Mouse (Mus musculus): ENCODE measurements around the gene Fitm2. TPM values are rescaled to one million over a fixed set of nuclear protein-coding genes. Genes with fewer than 3 reads are reported as not detected.

Fitm2 gene
- polyA plus RNA-seq, 1 experiment = 10.5 TPM

GRCm38 (mm10) chr2:163489725-163490291 is 17.4 kb upstream of the Fitm2 start:
- Histone ChIP-seq H3K27ac (ENCODE audit: insufficient read depth, low read length) (no peak overlapping the region), H3K4me3 (ENCODE audit: insufficient read depth, low read length) (no peak overlapping the region), H3K4me1 (ENCODE audit: control insufficient read depth, insufficient read depth, low read length) (0 out of 2 replicates have a peak, but pooled peaks cover 4% of the 10 kb centered on the region)
- no peak for TF ChIP-seq CTCF (IDR thresholded peaks at IDR 0.05; ENCODE audit: borderline replicate concordance, insufficient read depth, low read length)
- TF ChIP-seq POLR2A (IDR thresholded peaks at IDR 0.05; ENCODE audit: low read depth, low read length) = no peak

GRCm38 (mm10) chr2:163487360-163487759 is 14.9 kb upstream of the Fitm2 start:
- H3K4me3 ChIP-seq (ENCODE audit: insufficient read depth, low read length) = no peak overlapping the region
- no peaks in the 10 kb centered on the region for H3K4me1 ChIP-seq (ENCODE audit: control insufficient read depth, insufficient read depth, low read length)
- no peak overlapping the region for H3K27ac ChIP-seq (ENCODE audit: insufficient read depth, low read length)
- TF ChIP-seq CTCF (IDR thresholded peaks at IDR 0.05; ENCODE audit: borderline replicate concordance, insufficient read depth, low read length) = no peak
- TF ChIP-seq POLR2A (IDR thresholded peaks at IDR 0.05; ENCODE audit: low read depth, low read length) = no peak

GRCm38 (mm10) chr2:163481539-163482029 is 9.2 kb upstream of the Fitm2 start:
- H3K4me3 ChIP-seq (ENCODE audit: insufficient read depth, low read length) = no peak overlapping the region
- H3K4me1 ChIP-seq (ENCODE audit: control insufficient read depth, insufficient read depth, low read length) = no peaks in the 10 kb centered on the region; the same call in 1 of the 2 replicates
- no peak overlapping the region for H3K27ac ChIP-seq (ENCODE audit: insufficient read depth, low read length)
- TF ChIP-seq POLR2A (IDR thresholded peaks at IDR 0.05; ENCODE audit: low read depth, low read length) = no peak

GRCm38 (mm10) chr2:163480191-163480825 is 7.9 kb upstream of the Fitm2 start:
- TF ChIP-seq CTCF (IDR thresholded peaks at IDR 0.05; ENCODE audit: borderline replicate concordance, insufficient read depth, low read length) (peak; percentile 15; the same call in 1 of the 2 replicates), POLR2A (IDR thresholded peaks at IDR 0.05; ENCODE audit: low read depth, low read length) (no peak)
- H3K4me3 ChIP-seq (ENCODE audit: insufficient read depth, low read length) = no peak overlapping the region
- H3K4me1 ChIP-seq (ENCODE audit: control insufficient read depth, insufficient read depth, low read length) = no peaks in the 10 kb centered on the region; the same call in 1 of the 2 replicates
- no peak overlapping the region for H3K27ac ChIP-seq (ENCODE audit: insufficient read depth, low read length)

GRCm38 (mm10) chr2:163471710-163472465 is 541 bp downstream of the Fitm2 start:
- peaks cover 5% of the 10 kb centered on the region for H3K4me1 ChIP-seq (ENCODE audit: control insufficient read depth, insufficient read depth, low read length)
- H3K27ac ChIP-seq (ENCODE audit: insufficient read depth, low read length) = no peak overlapping the region
- TF ChIP-seq POLR2A (IDR thresholded peaks at IDR 0.05; ENCODE audit: low read depth, low read length) = no peak
- no peak for TF ChIP-seq CTCF (IDR thresholded peaks at IDR 0.05; ENCODE audit: borderline replicate concordance, insufficient read depth, low read length)
- H3K4me3 ChIP-seq (ENCODE audit: insufficient read depth, low read length) = peak overlapping the region; percentile 77

GRCm38 (mm10) chr2:163471136-163471535 is 1.3 kb downstream of the Fitm2 start:
- Histone ChIP-seq H3K4me1 (ENCODE audit: control insufficient read depth, insufficient read depth, low read length) (peaks cover 5% of the 10 kb centered on the region), H3K27ac (ENCODE audit: insufficient read depth, low read length) (no peak overlapping the region), H3K4me3 (ENCODE audit: insufficient read depth, low read length) (0 out of 2 replicates have a peak overlapping the region, but pooled peaks have one; percentile 77)
- no peak for TF ChIP-seq POLR2A (IDR thresholded peaks at IDR 0.05; ENCODE audit: low read depth, low read length)

GRCm38 (mm10) chr2:163469711-163470110 is 2.7 kb downstream of the Fitm2 start:
- H3K4me3 ChIP-seq (ENCODE audit: insufficient read depth, low read length) = no peak overlapping the region
- H3K27ac ChIP-seq (ENCODE audit: insufficient read depth, low read length) = no peak overlapping the region
- peaks cover 5% of the 10 kb centered on the region for H3K4me1 ChIP-seq (ENCODE audit: control insufficient read depth, insufficient read depth, low read length)
- TF ChIP-seq POLR2A (IDR thresholded peaks at IDR 0.05; ENCODE audit: low read depth, low read length) (no peak), CTCF (IDR thresholded peaks at IDR 0.05; ENCODE audit: borderline replicate concordance, insufficient read depth, low read length) (no peak)

GRCm38 (mm10) chr2:163468866-163469265 is 3.6 kb downstream of the Fitm2 start:
- Histone ChIP-seq H3K4me3 (ENCODE audit: insufficient read depth, low read length) (no peak overlapping the region), H3K4me1 (ENCODE audit: control insufficient read depth, insufficient read depth, low read length) (peaks cover 9% of the 10 kb centered on the region), H3K27ac (ENCODE audit: insufficient read depth, low read length) (no peak overlapping the region)
- TF ChIP-seq CTCF (IDR thresholded peaks at IDR 0.05; ENCODE audit: borderline replicate concordance, insufficient read depth, low read length) = no peak
- no peak for TF ChIP-seq POLR2A (IDR thresholded peaks at IDR 0.05; ENCODE audit: low read depth, low read length)

- TF ChIP-seq POLR2A (IDR thresholded peaks at IDR 0.05; ENCODE audit: low read depth, low read length) = no peak
- TF ChIP-seq CTCF (IDR thresholded peaks at IDR 0.05; ENCODE audit: borderline replicate concordance, insufficient read depth, low read length) = no peak
- Histone ChIP-seq H3K27ac (ENCODE audit: insufficient read depth, low read length) (no peak overlapping the region), H3K4me3 (ENCODE audit: insufficient read depth, low read length) (no peak overlapping the region), H3K4me1 (ENCODE audit: control insufficient read depth, insufficient read depth, low read length) (peaks cover 9% of the 10 kb centered on the region)
These were observed 4.8 kb downstream of the Fitm2 start for GRCm38 (mm10) chr2:163467585-163467984.

GRCm38 (mm10) chr2:163466771-163467170 is 5.7 kb downstream of the Fitm2 start:
- Histone ChIP-seq H3K4me3 (ENCODE audit: insufficient read depth, low read length) (no peak overlapping the region), H3K4me1 (ENCODE audit: control insufficient read depth, insufficient read depth, low read length) (peaks cover 9% of the 10 kb centered on the region), H3K27ac (ENCODE audit: insufficient read depth, low read length) (no peak overlapping the region)
- TF ChIP-seq CTCF (IDR thresholded peaks at IDR 0.05; ENCODE audit: borderline replicate concordance, insufficient read depth, low read length) (no peak), POLR2A (IDR thresholded peaks at IDR 0.05; ENCODE audit: low read depth, low read length) (no peak)

Data from embryonic fibroblast, embryonic 13.5 days (primary cell).